Mouse (Mus musculus): ENCODE results near the gene Fyn.

The Fyn gene

DNA sequence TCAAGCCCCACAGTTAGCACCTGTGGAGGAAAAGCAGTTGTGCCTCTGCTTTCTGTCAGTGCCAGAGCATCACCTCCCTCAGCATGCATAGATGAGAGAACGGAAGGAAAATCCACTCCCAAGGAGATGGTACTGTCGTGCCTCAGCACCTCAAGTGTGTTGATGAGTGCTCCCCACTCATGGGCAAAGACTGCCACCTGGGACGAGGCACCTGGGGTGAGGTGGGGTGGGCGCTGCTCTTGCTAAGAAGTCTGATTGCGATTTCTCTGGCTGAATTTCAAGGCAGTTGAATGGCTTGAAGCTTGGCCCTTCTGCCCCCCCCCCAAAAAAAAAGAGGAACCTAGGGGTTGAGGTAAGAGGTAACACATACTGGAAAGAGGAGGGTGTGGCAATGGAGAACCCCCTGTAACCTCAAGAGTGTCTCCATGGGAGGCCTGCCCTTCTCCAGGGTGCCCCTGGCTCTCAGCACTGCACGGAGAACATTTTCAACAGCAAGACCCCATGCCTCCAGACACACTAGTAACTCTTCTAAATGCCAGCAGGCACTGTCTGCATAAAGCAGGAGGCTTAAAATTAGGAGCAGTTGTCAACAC, 148.0 kb downstream of the Fyn start:
- DNase-seq = peak; percentile 60

- no peak for DNase-seq
Observed at GRCm38 (mm10) chr10:39517375-39517774, 148.7 kb downstream of the Fyn start.

- DNase-seq = no peak
Observed at GRCm38 (mm10) chr10:39518232-39518631, 149.6 kb downstream of the Fyn start.

- DNase-seq = no peak
Observed at GRCm38 (mm10) chr10:39518859-39519258, 150.2 kb downstream of the Fyn start.

DNA sequence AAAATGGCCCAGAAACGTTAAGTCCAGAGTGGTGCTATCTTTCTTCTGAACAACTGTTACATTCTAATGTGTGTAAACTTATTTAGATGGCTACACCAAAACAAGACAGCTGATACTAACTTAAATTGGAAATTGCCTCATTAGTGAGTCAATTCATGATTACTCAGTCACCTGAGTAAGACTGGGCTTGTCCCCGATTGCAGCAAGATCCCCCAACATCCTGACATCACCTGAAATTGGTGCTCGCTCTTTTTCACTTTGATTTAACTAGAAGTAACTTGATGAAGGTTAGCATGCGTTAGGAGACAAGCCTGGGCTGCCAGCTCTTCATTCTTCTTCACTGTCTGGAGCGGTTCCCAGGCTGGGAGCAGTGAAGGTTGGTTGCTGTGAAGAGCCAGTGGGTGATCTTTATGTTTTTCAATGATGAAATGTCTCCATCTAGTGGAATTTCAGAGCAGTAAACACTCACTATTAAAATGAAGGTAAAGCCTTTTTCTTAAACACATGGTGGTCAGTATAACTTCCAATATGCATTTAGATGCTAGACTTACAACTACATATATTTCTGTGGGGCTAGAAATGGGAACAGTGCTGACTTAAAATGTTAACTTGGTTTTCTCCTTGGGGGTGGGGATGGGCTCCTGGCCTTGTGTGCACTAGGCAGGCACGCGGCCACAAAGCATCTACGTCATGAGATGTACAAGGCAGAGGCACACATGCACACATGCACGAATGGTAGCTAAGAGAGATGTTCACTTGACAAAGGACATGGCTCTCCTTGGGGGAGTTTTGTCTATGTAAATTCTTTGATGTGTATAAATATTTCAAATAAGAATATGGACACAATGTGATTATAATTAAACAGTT, 151.7 kb downstream of the Fyn start:
- DNase-seq = peak; percentile 56

GRCm38 (mm10) chr10:39521327-39521726, 152.7 kb downstream of the Fyn start:
- no peak for DNase-seq

DNA sequence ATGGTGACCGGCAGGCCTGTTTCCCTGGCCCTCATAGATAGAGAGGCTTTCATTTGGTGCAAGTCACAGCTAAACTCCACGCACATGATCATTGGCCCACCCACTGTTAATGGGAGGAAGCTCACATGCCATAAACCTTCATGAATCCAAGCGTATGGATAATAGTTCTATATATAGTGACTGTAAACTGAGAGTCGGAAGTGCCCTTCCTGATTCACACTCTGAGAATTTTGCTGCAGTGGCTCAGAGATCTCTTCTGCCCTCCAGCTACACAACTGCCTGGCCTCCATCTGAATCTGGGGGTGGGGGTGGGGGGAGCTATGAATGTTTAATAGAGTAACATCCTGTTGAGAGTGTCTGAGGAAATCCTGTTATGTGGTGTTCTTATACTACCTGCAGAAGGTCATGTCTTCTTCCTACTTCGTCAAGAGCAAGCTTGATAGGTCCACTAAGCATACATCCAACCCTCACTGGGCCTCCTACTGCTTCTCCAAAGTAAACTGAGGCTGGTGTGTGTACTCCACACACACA, 153.3 kb downstream of the Fyn start:
- no peak for DNase-seq

DNA sequence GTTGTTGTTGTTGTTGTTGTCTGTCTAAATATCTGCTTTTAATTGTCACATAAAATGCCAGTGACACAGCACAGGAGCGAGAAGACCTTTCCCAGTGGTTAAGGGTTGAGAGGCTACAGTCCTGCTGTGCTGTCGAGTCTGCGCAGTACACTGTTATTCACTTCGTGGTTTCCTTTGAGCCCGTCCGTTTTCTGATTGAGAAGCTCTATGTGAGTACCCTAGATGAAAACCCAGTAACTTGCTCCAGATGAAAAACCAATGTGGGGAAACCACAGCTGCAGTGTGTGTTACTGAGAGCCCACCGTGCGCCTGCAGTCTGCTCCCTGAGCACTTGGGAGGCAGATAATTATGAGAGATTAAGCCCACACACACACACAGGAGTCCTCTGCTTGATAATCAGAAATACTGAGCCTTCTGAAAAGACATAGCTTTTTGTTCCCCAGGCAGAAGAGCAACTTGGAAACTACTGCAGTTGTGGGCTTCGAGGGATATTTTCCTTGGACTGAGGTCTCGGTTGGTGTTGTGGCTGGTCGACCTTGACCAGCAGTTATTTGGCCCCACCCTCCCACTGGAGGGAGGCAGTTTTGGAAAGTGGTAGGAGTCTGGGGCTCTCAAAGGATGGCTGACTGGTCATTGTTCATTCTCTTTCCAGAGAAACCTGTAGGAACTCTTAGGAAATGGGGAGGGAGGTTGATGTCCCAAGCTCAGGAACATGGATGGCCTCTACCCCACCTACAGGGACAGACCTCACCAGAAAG, 154.4 kb downstream of the Fyn start:
- DNase-seq = no peak

- DNase-seq = no peak
Observed at GRCm38 (mm10) chr10:39524355-39524754, 155.7 kb downstream of the Fyn start.

- DNase-seq = no peak
Observed at GRCm38 (mm10) chr10:39525431-39525830, 156.8 kb downstream of the Fyn start.

DNA sequence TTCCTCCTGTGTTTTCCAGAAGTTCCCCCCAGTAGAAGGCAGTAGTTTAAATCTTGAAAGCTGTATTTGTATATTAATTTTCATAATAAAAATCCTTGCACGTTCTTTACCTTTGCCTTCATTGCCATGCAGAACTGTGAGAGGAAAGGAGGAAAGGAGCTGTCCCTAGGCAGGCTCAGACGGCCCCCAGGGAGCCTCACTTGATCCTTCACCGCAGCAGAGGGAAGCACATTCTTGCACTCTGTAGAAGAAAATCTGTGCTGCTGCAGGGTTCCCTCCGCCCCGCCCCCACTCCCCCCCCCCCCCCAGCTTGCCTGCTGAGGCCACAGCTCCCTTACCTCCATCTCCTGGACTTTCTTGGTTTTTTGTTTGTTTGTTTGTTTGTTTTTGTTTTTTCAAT, 158.5 kb downstream of the Fyn start:
- DNase-seq = no peak

- DNase-seq = no peak
Observed at GRCm38 (mm10) chr10:39529179-39529578, 160.5 kb downstream of the Fyn start.

- no peak for DNase-seq
Observed at GRCm38 (mm10) chr10:39532008-39532740, 163.5 kb downstream of the Fyn start.

DNA sequence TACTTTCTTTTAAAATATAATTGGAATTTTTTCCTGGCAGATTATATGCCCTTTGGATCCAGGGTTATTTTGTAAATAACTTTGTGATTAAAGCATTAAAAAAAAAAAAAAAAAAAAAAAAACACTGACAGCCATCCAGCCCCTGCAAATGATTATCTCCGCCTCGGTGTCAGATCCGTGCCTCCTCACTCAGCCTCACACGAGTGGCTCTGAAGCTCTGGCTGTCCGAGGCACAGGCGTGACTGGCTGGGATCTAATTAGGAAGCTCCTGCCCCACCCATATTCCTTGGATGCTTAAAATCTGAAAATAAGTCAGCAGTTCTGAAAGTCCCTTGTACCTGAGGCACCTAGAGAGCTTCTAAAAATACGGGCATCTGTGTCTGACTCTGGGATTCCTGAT, 164.2 kb downstream of the Fyn start:
- DNase-seq = no peak

DNA sequence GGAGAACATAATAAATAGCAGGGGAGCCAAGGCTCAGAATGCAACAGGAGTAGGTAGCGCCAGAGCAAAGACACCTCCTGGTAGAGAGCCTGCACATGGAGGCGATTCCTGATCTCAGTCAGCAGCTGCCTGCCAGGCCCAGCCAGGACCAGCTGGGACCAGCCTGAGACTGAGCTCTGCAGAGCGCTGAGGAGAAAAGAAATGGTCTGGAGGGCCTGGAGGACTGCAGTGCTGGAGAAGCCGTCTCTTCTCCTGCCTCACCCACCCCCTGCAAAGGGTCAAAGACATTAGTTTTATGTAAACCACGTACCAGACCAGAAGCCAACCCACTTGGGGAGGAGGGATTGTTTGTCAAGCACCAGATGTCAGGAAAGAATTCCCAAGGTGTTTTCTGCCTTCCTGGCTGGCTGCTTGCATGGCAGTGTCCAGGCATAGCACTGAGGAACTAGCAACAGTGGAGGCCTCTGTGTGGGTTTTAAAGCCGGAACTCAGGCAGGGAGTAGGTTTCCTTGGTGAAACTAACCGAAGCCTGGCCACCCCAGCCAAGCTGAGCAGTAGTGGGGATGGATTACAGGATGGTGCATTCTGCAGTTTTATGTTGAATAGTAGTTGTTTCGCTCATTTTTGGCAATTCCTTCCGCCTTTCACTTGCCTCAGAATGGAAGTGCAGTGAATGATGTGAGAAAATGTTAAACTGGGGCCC, 165.8 kb downstream of the Fyn start:
- DNase-seq = no peak

DNA sequence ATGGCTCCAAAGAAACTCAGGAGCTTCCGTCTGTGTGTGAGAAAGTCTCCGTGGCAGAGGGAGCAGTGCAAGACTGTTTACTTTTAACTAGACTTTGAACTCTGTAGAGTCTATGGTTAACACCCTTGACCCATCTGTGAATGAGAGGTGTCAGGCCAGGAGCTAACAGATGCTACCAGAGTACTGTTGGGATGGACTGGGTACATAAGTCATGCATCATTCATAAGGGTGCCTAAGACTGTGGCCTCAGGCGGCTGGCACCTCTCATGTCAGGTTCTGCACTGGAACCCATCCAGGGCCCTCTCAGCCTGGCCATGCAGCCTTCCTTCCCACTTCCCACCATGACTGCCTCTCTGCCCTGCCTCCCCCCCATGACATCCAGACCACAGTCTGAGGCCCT, 166.7 kb downstream of the Fyn start:
- no peak for DNase-seq

GRCm38 (mm10) chr10:39536258-39536657, 167.6 kb downstream of the Fyn start:
- DNase-seq = no peak

- DNase-seq = no peak
Observed at GRCm38 (mm10) chr10:39540012-39540647, 171.5 kb downstream of the Fyn start.

DNA sequence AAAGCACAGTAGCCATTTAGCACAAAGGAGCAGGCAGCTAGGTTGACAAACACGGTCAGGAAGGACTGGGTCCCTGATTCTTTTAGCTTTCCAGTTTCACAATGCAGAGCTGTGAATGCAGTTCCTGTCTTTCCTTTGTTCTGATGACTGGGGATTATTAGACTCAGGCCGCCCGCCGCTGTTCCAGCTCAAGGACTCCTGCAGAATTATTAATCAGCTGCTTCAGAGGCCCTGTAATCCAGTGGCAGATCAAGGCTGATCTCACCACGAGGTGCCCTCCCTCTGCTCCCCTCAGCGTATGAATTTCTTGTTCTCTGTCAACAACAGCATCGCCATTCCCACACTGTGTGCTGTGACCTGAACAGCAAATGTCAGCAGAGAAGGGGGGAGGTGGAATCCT, 172.3 kb downstream of the Fyn start:
- DNase-seq = no peak

DNA sequence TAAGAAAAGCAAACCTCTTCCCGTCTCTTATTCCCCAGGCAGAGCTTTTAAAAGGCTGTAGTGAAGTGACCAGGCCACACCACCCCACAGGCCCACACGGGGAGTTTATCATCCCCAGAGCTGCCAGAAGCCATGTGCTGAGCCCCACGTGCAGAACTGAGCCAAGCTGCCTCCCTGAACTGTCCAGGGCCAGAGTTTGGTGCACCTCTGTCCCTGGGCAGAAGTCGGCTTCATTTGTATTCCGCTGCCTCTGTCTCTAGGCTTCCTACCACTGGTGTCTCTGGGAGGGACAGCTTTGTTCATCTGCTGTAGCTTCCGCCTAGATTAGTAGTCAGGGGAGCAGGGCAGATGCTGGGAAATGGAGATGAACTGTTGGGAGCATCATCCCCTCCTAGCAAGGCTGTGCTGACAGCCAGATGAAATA, 172.8 kb downstream of the Fyn start:
- no peak for DNase-seq

DNA sequence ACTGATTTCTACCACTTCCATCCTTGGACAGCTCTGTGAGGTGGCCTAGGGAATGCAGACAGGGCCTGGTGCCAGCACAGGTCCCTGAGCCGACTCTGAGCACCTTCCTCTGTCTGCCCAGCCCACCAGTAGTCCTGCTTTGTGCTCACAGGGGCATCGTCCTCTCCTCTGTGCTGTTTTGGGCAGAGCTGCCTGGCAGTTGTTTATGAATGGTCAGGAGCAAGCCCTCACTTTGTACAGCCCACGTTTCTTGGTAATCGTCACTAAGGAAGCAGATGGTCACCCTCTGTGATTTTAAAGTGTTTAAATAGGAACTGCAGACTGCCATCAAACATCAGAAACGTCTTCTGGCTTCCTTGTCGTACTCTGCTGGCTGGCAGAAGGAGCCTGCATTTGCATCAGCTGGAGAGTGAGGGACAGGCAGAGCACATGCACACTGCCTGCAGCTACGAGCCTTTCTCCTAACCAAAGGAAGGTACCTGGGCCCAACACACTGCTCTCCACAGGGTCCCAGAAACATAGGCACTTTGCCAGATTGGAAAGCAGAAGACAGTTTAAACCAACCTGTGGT, 173.4 kb downstream of the Fyn start:
- no peak for DNase-seq

All from thymus, postnatal 14 days (tissue).